Mouse (Mus musculus) E14TG2a.4 (cell line): ENCODE data around the gene Ube2j1.

Experiments used
- CTCF ChIP-seq: conservative IDR thresholded peaks from 2 replicates; pipeline ENCODE4 v1.5.1; 2014; ENCODE audit warnings: low read length
- NANOG ChIP-seq: IDR thresholded peaks from 2 replicates; pipeline ENCODE4 v1.6.1; 2014; ENCODE audit warnings: borderline replicate concordance, low read length, mixed read lengths

GRCm38 (mm10) chr4:32981617-32982016 lies 49.6 kb upstream of the Ube2j1 start:
- no peak for TF ChIP-seq CTCF
- TF ChIP-seq NANOG, result no peak
